Mouse (Mus musculus): ENCODE results near the gene Golga5. TPM values are rescaled to one million over a fixed set of nuclear protein-coding genes. Genes with fewer than 3 reads are reported as not detected.
A peak's percentile ranks its signal among the peaks of the same experiment; 100 is the strongest.

The Golga5 gene
- total and polyA plus RNA-seq, 3 experiments = 29.5 to 35.7 (median 35.5) TPM

DNA sequence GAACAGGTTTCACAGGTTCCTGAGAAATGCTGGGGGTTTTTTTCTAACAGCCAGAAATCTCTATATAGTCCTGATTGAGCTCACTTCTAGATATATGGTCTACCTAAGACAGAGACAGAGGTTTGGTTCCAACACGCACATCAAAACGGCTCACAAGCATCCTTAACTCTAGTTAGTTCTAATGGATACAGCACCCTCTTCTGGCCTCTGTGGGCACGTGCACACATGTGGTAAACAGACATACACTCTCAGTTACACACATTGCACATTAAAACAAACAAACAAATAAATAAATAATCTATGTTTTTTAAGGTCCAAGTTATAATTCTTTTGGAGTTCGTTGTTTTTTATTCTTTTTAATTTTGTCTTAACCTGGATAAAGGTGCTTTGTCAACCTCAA, 4.3 kb upstream of the Golga5 start:
- dilution Hi-C loops (cut with MboI; ENCODE audit: extremely low pct_ligation_motif_present, extremely low pct_unique_long_range_greater_than_20kb, low sequenced_read_pairs) = no loop called here
- no peaks in the 10 kb centered on the region for H3K79me2 ChIP-seq (replicated peaks; ENCODE audit: control insufficient read depth, extremely low read depth, insufficient read depth, poor library complexity, severe bottlenecking)
- in situ Hi-C loops (cut with MboI; ENCODE audit: low pct_ligation_motif_present, low pct_unique_long_range_greater_than_20kb, low sequenced_read_pairs) = loop anchor here (5.0 kb wide), 1 partner anchor 482 kb away; no protein-coding TSS in a partner anchor

DNA sequence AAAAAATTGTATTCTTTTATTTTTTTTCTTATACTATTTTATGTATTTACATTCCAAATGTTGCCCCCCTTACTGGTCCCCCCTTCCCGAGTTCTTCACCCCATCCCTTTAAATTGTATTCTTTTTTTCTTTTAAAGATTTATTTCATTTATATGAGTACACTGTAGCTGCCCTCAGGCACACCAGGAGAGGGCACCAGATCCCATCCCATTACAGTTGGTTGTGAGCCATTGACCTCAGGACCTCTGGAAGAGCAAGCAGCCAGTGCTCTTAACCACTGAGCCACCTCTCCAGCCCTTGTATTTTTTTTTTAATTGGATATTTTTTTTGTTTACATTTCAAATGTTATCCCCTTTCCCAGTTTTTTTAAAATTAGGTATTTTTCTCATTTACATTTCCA, 799 bp upstream of the Golga5 start:
- Histone ChIP-seq H3K4me3 (replicated peaks in 1 of 3; ENCODE audit: low read depth in 2 of 3, low read length in 2 of 3, poor library complexity in 1 of 3) (no peak overlapping the region), H3K9ac (ENCODE audit: insufficient read depth, low read depth) (no peak overlapping the region), H3K79me2 (replicated peaks; ENCODE audit: control insufficient read depth, extremely low read depth, insufficient read depth, poor library complexity, severe bottlenecking) (peaks cover 5% of the 10 kb centered on the region), H3K27me3 (replicated peaks) (peaks cover 2% of the 10 kb centered on the region), H3K36me3 (replicated peaks in 1 of 2; ENCODE audit: control insufficient read depth in 1 of 2, insufficient read depth in 1 of 2, low read length in 1 of 2) (peaks cover 7 to 10% of the 10 kb centered on the region in 2 experiments), H3K9me3 (replicated peaks; ENCODE audit: low read length) (no peaks in the 10 kb centered on the region), H3K4me1 (ENCODE audit: control insufficient read depth in 1 of 2, insufficient read depth in 2 of 2) (peaks cover 3 to 8% of the 10 kb centered on the region in 2 experiments; a peak in 2 of 4 replicates), H3K27ac (ENCODE audit: insufficient read depth, low read depth) (no peak overlapping the region), H3K4me2 (ENCODE audit: insufficient read depth, low read depth, poor library complexity, severe bottlenecking) (no peak overlapping the region)
- dilution Hi-C loops (cut with MboI; ENCODE audit: extremely low pct_ligation_motif_present, extremely low pct_unique_long_range_greater_than_20kb, low sequenced_read_pairs) = no loop called here
- DNase-seq (ENCODE audit: extremely low read depth) = no peak
- in situ Hi-C loops (cut with MboI; ENCODE audit: low pct_ligation_motif_present, low pct_unique_long_range_greater_than_20kb, low sequenced_read_pairs) = loop anchor here (5.0 kb wide), 1 partner anchor 486 kb away; no protein-coding TSS in a partner anchor
- TF ChIP-seq MAZ (IDR thresholded peaks at IDR 0.05; ENCODE audit: low read depth, low read length) (no peak), USF1 (IDR thresholded peaks at IDR 0.05; ENCODE audit: low read depth, low read length) (no peak), ZC3H11A (IDR thresholded peaks at IDR 0.05; ENCODE audit: low read depth, low read length) (no peak), ZNF384 (IDR thresholded peaks at IDR 0.05; ENCODE audit: low read depth, low read length) (no peak), ZKSCAN1 (IDR thresholded peaks at IDR 0.05; ENCODE audit: borderline replicate concordance, low read depth, low read length) (no peak), GABPA (IDR thresholded peaks at IDR 0.05; ENCODE audit: insufficient replicate concordance, low read depth, low read length) (no peak), CHD2 (IDR thresholded peaks at IDR 0.05; ENCODE audit: low read length) (no peak), ETS1 (conservative IDR thresholded peaks at IDR 0.05; ENCODE audit: low read depth, low read length) (no peak)

More for the DNA sequence above, 4.3 kb upstream of the Golga5 start:
- no peak for TF ChIP-seq JUN (IDR thresholded peaks at IDR 0.05; ENCODE audit: insufficient read depth, low read depth, low read length)
- no peak for TF ChIP-seq MAX (IDR thresholded peaks at IDR 0.05; ENCODE audit: low read length)
- no peak for TF ChIP-seq MEF2A (IDR thresholded peaks at IDR 0.05; ENCODE audit: borderline replicate concordance, low read depth, low read length)
- no peak for TF ChIP-seq ELF1 (IDR thresholded peaks at IDR 0.05; ENCODE audit: low read depth, low read length)
- no peak for TF ChIP-seq HCFC1 (IDR thresholded peaks at IDR 0.05; ENCODE audit: low read depth, low read length)
- TF ChIP-seq KAT2A (IDR thresholded peaks at IDR 0.05; ENCODE audit: insufficient replicate concordance, low read length) = no peak
- TF ChIP-seq ZMIZ1 (IDR thresholded peaks at IDR 0.05; ENCODE audit: low read depth, low read length) = no peak
- TF ChIP-seq ZC3H11A (IDR thresholded peaks at IDR 0.05; ENCODE audit: low read depth, low read length) = no peak
- TF ChIP-seq POLR2AphosphoS2 (IDR thresholded peaks at IDR 0.05; ENCODE audit: low read depth, low read length) = no peak
- no peak for TF ChIP-seq ZNF384 (IDR thresholded peaks at IDR 0.05; ENCODE audit: low read depth, low read length)
- peak; percentile 30; the same call in 1 of the 2 replicates for TF ChIP-seq SMC3 (IDR thresholded peaks at IDR 0.05; ENCODE audit: low read depth, low read length)
- TF ChIP-seq IRF4 (IDR thresholded peaks at IDR 0.05; ENCODE audit: low read depth, low read length) = no peak
- no peak for TF ChIP-seq RCOR1 (conservative IDR thresholded peaks at IDR 0.05; ENCODE audit: low read depth, low read length)
- TF ChIP-seq CHD2 (IDR thresholded peaks at IDR 0.05; ENCODE audit: low read length) = no peak
- TF ChIP-seq GABPA (IDR thresholded peaks at IDR 0.05; ENCODE audit: insufficient replicate concordance, low read depth, low read length) = no peak
- TF ChIP-seq USF1 (IDR thresholded peaks at IDR 0.05; ENCODE audit: low read depth, low read length) = no peak
- no peak for TF ChIP-seq UBTF (IDR thresholded peaks at IDR 0.05; ENCODE audit: low read depth, low read length)
- no peak for TF ChIP-seq MAFK (IDR thresholded peaks at IDR 0.05; ENCODE audit: insufficient replicate concordance, low read length)
- TF ChIP-seq ZKSCAN1 (IDR thresholded peaks at IDR 0.05; ENCODE audit: borderline replicate concordance, low read depth, low read length) = no peak
- no peak for TF ChIP-seq MAZ (IDR thresholded peaks at IDR 0.05; ENCODE audit: low read depth, low read length)
- TF ChIP-seq MXI1 (IDR thresholded peaks at IDR 0.05; ENCODE audit: low read depth, low read length) = no peak
- no peak for TF ChIP-seq USF2 (conservative IDR thresholded peaks at IDR 0.05; ENCODE audit: low read depth, low read length)
- TF ChIP-seq BHLHE40 (IDR thresholded peaks at IDR 0.05; ENCODE audit: low read depth, low read length) = peak; percentile 38; the same call in 1 of the 2 replicates
- TF ChIP-seq NRF1 (IDR thresholded peaks at IDR 0.05; ENCODE audit: low read depth, low read length) = no peak
- no peak for TF ChIP-seq CHD1 (IDR thresholded peaks at IDR 0.05; ENCODE audit: low read depth, low read length)
- TF ChIP-seq PAX5 (IDR thresholded peaks at IDR 0.05; ENCODE audit: low read length) = no peak
- TF ChIP-seq EP300 (IDR thresholded peaks at IDR 0.05; ENCODE audit: low read length) = no peak
- no peak for TF ChIP-seq MYC (IDR thresholded peaks at IDR 0.05; ENCODE audit: low read depth, low read length)
- peak; percentile 53 for TF ChIP-seq RAD21 (IDR thresholded peaks at IDR 0.05; ENCODE audit: low read depth, low read length)
- TF ChIP-seq TBP (conservative IDR thresholded peaks at IDR 0.05; ENCODE audit: low read depth, low read length) = no peak
- TF ChIP-seq JUND (conservative IDR thresholded peaks at IDR 0.05; ENCODE audit: low read depth, low read length) = no peak
- peak in 1 of 2 experiments; percentile 61; a peak in 2 of 4 replicates for TF ChIP-seq CTCF (conservative IDR thresholded peaks at IDR 0.05 in 1 of 2, IDR thresholded peaks at IDR 0.05 in 1 of 2; ENCODE audit: low read depth in 2 of 2, low read length in 2 of 2)
- TF ChIP-seq TCF12 (IDR thresholded peaks at IDR 0.05; ENCODE audit: low read depth, low read length) = no peak
- no peak for TF ChIP-seq POLR2A (IDR thresholded peaks at IDR 0.05; ENCODE audit: low read depth, low read length)
- TF ChIP-seq ETS1 (conservative IDR thresholded peaks at IDR 0.05; ENCODE audit: low read depth, low read length) = no peak
- TF ChIP-seq NELFE (IDR thresholded peaks at IDR 0.05; ENCODE audit: low read depth, low read length) = no peak
- H3K4me3 ChIP-seq (replicated peaks in 1 of 3; ENCODE audit: low read depth in 2 of 3, low read length in 2 of 3, poor library complexity in 1 of 3) = no peak overlapping the region
- no peak for DNase-seq (ENCODE audit: extremely low read depth)
- no peak overlapping the region for H3K9ac ChIP-seq (ENCODE audit: insufficient read depth, low read depth)
- H3K4me1 ChIP-seq (ENCODE audit: control insufficient read depth in 1 of 2, insufficient read depth in 2 of 2) = peaks cover 0 to 5% of the 10 kb centered on the region in 2 experiments; a peak in 2 of 4 replicates
- no peaks in the 10 kb centered on the region for H3K9me3 ChIP-seq (replicated peaks; ENCODE audit: low read length)
- peaks cover 2% of the 10 kb centered on the region for H3K27me3 ChIP-seq (replicated peaks)
- H3K27ac ChIP-seq (ENCODE audit: insufficient read depth, low read depth) = no peak overlapping the region
- no peak overlapping the region for H3K4me2 ChIP-seq (ENCODE audit: insufficient read depth, low read depth, poor library complexity, severe bottlenecking)
- no peaks in the 10 kb centered on the region for H3K36me3 ChIP-seq (replicated peaks in 1 of 2; ENCODE audit: control insufficient read depth in 1 of 2, insufficient read depth in 1 of 2, low read length in 1 of 2)
